Mouse (Mus musculus) forebrain, embryonic 11.5 days (tissue): Measurements from ENCODE around the gene Kpna4. TPM values are rescaled to one million over a fixed set of nuclear protein-coding genes. Genes with fewer than 3 reads are reported as not detected.

Source experiments
- ATAC-seq: fragments of 200-750 bp; cut with Nextera tagmentation; replicated peaks from 2 replicates; pipeline ENCODE4 v1.8.0; 2017; ENCODE audit warnings: moderate TSS enrichment; ENCODE audit not compliant: low FRiP score
- DNase-seq: peaks from one replicate; pipeline ENCODE4 v3.0.0-alpha.2; 2017; ENCODE audit warnings: low spot score
- H3K27ac ChIP-seq: fragments of 300-500 bp; sonication (generic); 2 replicates; pipeline ENCODE4 v1.5.1; 2014; ENCODE audit warnings: low read depth, low read length
- H3K27me3 ChIP-seq: fragments of 300-500 bp; sonication (generic); 2 replicates; pipeline ENCODE4 v1.6.1; 2014; ENCODE audit warnings: mild to moderate bottlenecking, low read length, mixed read lengths; ENCODE audit not compliant: control insufficient read depth, insufficient read depth
- H3K36me3 ChIP-seq: fragments of 300-500 bp; sonication (generic); 2 replicates; pipeline ENCODE4 v1.6.1; 2014; ENCODE audit warnings: mild to moderate bottlenecking, low read length, moderate library complexity, mixed read lengths; ENCODE audit not compliant: control insufficient read depth, insufficient read depth
- H3K4me1 ChIP-seq: fragments of 300-500 bp; sonication (generic); replicated peaks from 2 replicates; pipeline ENCODE4 v1.6.1; 2014; ENCODE audit warnings: low read length, mixed read lengths; ENCODE audit not compliant: control insufficient read depth, insufficient read depth
- H3K4me2 ChIP-seq: fragments of 300-500 bp; sonication (generic); 2 replicates; pipeline ENCODE4 v1.6.1; 2014; ENCODE audit warnings: low read depth, mild to moderate bottlenecking, low read length, moderate library complexity, mixed read lengths; ENCODE audit not compliant: severe bottlenecking
- H3K4me3 ChIP-seq: fragments of 300-500 bp; sonication (generic); 2 replicates; pipeline ENCODE4 v1.5.1; 2014; ENCODE audit warnings: low read depth, low read length
- H3K9ac ChIP-seq: fragments of 300-500 bp; sonication (generic); 2 replicates; pipeline ENCODE4 v1.6.1; 2014; ENCODE audit warnings: low read length
- H3K9me3 ChIP-seq: fragments of 300-500 bp; sonication (generic); 2 replicates; pipeline ENCODE4 v1.6.1; 2016; ENCODE audit warnings: low read length, mixed read lengths; ENCODE audit not compliant: control insufficient read depth
- WGBS: fragments of 180-500 bp; shearing (Covaris S2); extraction: QIAGEN DNeasy Blood & Tissue Kit; methylation state at CpG from one replicate; pipeline ENCODE4 v1.1.7; 2014; 5-methylcytosine and 5-hydroxymethylcytosine counted together
- polyA plus RNA-seq: library from polyadenylated mRNA; unstranded; fragments of >200 nt; fragmentation: Nextera tagmentation; extraction: Ambion mirVana; gene quantifications from 2 replicates; pipeline ENCODE4 v1.2.1, GENCODE M21; 2014

The Kpna4 gene
- polyA plus RNA-seq, 1 experiment from 2014 or later, result 54.6 TPM

DNA sequence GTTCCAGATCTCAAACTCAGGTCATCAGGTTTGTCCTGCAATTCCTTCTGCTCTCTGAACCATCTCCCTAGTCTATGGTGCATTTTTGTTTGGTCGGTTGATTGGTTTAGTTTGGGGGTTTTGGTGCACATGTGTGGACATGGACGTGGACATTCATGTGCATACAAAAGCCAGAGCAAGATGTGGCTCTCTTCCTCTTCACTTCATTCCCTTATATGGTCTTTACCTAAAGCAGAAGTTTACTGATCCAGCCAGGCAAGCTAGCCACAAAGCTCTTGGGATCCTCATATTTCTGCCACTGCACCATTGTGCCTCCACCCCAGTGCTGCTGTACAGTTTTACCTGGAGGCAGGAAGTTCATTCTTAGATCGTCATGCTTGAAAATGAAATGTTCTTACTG, 109.7 kb downstream of the Kpna4 start:
- no peaks in the 10 kb centered on the region for H3K27me3 ChIP-seq
- H3K36me3 ChIP-seq, result peaks cover 12% of the 10 kb centered on the region
- WGBS, result 91% methylated on average over 3 of the region's 3 CpGs
- no peaks in the 10 kb centered on the region for H3K9me3 ChIP-seq
- ATAC-seq (no peak), DNase-seq (no peak)
- no peak overlapping the region for H3K4me2 ChIP-seq
- no peak overlapping the region for H3K27ac ChIP-seq
- H3K9ac ChIP-seq, result no peak overlapping the region
- no peak overlapping the region for H3K4me3 ChIP-seq
- H3K4me1 ChIP-seq, result no peaks in the 10 kb centered on the region

Other genes with a start within 250 kb of the Kpna4 start
- 19.6 and 24.0 TPM in 2 replicates for gene Ift80, start 122.5 kb downstream of the Kpna4 start, polyA plus RNA-seq
- 231 and 258 TPM in 2 replicates for gene Smc4, start 122.4 kb downstream of the Kpna4 start, polyA plus RNA-seq
- 223 and 243 TPM in 2 replicates for gene Trim59, start 82.4 kb downstream of the Kpna4 start, polyA plus RNA-seq
- not detected in 2 replicates for gene Arl14, start 95.3 kb upstream of the Kpna4 start, polyA plus RNA-seq
- gene Ppm1l, start 189.7 kb upstream of the Kpna4 start, polyA plus RNA-seq, result 16.9 and 17.0 TPM in 2 replicates